Mouse (Mus musculus) adrenal gland, postnatal 36 days (tissue): Measurements from ENCODE around the gene Rufy1. TPM values are rescaled to one million over a fixed set of nuclear protein-coding genes. Genes with fewer than 3 reads are reported as not detected.

Experiments
- DNase-seq, 2 experiments: peaks; one replicate each; pipeline ENCODE4 v3.0.0; 2021; ENCODE audit warnings: mixed read lengths in 1 of 2
- long read RNA-seq, 2 experiments: library from polyadenylated mRNA; stranded (forward); transcript quantifications; one replicate each; pipeline ENCODE4 v2.0.0; 2021; ENCODE audit warnings: borderline sequencing depth in 2 of 2
- total RNA-seq, 2 experiments: library from RNA; stranded (reverse); gene quantifications; 2 replicates each; pipeline ENCODE4 v1.2.3; 2021

Rufy1 gene
- 10 to 100 TPM; 38.2 to 39.8 TPM for total RNA-seq
- long read RNA-seq, experiment 1, transcript Rufy1-201 (18 exons, 2,688 nt), result major isoform, 87 of 97 reads
- long read RNA-seq, experiment 1, partial matches to known transcripts, result 3 of 97 reads
- long read RNA-seq, experiment 1, other reads (novel, unspliced or antisense), result 7 of 97 reads
- long read RNA-seq, experiment 2, transcript Rufy1-201 (18 exons, 2,688 nt), result major isoform, 15 of 21 reads
- long read RNA-seq, experiment 2, partial matches to known transcripts, result 2 of 21 reads
- long read RNA-seq, experiment 2, other reads (novel, unspliced or antisense), result 4 of 21 reads

DNA sequence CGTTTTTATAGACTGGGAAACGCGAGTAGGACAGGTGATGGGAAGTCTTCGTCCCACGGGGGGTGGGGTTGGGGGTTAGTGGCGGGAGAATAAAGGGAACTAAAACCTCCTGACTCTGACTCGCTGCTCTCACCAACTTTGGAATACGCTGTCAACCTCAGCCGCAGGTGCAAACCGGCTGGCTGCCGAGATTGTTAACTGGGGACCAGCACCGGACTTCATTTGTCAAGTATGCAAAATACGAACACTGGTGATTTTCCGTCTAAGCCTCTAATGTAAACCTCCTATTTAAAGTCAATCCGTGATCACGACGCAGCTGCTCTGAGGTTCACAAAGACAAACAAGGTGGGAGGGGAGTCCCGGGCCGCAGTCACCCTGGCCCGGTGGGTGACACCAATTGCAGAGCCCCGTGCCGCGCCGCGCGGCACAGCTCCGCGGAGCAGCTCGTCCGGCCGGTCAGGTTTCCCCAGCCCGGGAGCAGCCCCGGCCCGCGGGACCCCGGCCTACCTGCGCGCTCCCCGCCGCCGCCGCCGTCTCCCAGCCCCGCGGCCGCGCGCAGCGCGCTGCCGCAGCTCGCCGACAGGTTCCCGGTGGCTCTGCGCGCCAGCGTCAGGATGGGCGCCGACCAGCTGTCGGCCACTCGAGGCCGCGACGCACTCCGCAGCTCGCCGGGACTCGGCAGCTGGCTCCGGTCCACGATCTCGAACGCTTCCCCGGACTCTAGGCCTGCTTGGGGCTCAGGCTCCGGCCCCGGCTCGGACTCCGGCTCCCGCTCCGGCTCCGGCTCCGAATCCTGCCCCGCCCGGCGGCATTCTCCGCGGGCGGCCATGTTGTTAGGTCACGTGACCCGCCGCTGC, at the start of gene Rufy1:
TSS of gene Rufy1 (minus strand) at position 849 of the 857 bp plus-strand sequence.
- peak; percentile 86 to 90 for DNase-seq

DNA sequence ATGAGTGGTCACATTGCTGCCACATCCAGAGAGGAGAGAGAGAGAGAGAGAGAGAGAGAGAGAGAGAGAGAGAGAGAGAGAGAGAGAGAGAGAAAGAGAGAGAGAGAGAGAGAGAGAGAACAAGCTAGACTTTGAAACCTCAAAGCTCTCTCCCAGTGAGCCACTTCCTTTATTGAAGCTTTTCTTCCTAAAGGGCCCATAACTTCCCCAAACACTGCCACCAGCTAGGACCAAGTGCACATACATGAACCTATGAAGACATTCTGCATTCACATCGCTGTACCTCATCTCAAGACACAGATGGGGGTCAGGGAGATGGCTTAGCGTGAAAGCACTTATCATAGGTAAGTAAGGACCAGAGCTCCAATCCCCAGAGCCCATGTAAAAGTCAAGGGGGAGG, 47.1 kb upstream of the Rufy1 start:
- DNase-seq, result no peak

DNA sequence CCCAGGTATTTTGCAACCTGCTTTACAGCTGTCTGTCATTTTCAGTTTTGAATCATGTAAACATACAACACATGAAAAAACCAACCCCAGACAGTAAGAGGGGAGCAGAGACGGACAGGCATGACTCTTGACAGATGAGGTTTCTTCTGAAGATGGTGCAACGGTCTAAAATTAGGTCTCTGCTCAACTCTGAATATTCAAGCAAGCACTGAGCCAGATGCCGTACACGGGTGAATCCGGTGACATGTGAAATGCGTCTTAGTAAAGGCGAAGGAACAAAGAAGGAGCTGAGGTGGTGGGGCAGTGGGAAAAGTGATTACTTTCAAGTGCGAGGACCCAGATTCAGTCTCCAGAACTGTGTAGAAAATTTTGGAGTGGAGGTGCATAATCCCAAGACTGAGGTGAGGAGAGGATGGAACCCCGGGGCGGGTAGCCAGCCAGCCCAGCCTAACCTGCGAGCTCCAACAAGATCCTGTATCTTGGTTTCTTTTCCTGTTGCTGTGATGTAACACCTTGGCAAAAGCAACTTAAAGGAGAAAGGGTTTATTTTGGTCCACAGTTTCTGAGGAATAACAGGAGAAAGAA, 46.7 kb upstream of the Rufy1 start:
- no peak for DNase-seq

DNA sequence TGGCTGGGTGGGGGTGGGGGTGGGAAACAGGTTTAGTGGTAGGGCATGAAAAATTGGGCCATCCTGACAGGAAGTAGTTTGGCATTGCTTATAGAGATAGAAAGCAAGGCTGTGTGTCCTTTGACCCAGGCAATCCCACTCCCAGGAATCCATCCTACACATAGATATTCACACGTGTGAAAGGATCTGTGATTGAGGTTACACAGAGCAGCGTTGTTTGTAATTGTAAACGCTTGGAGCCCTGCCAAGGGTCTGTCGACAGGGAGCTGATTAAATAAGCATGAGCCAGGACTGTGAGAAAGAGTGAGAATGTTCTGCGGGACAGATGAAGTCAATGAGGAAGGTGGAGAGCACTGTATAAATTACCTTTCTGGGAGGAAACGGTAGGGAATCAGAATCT, 46.0 kb upstream of the Rufy1 start:
- DNase-seq, result no peak

DNA sequence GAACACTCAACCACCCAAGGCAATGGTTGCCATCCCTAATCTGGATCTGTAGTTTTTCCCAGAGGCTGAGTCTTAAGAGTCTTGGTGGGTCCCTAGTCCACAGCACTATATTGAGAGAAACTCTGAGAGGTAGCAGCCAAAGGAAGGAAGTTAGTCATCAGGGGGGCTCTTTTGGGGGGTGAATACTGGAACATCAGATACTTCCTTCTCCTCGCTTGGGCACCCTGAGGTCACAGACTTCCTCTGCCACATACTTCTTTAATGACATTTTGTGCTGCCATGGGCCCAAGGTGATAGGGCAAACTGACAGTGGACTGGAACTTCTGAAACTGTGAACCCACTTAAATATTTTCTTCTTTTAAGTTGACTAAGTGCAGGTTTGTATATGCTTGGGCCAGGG, 43.0 kb upstream of the Rufy1 start:
- no peak for DNase-seq

DNA sequence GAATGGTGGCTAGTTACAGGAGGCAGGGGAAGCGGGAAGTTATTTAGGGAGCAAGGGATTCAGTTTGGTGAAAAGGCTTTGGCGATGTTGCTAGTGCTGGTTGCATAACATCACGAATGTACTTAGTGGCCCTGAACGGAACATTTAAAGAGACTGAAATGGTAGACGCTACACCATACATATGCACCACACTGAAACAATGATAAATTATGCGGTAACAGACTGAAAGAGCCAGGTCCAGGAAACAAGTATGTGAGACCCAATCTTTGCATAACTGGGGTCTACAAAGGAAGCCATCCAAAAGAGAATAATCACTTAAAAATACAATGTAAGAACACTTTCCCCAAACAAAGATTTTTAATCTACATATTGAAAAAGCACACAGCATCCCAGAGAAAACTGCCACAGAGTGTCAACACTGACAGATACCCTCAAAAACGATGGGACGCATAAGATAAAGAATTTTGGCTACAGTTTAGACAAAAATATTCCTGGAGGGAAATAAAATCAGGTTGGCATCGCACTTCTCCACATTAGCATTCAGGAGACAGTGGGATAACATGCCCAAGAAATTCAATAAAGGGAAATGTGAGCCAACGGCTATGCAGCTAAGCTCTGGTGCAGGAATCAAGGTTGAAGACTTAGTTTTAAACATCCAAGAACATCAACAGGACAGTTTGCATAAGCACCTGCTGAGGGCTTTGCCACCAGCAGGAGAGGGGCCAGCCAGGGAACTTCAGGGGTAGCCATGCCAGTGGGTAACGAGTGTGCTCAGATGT, 41.4 kb upstream of the Rufy1 start:
- DNase-seq, result no peak

DNA sequence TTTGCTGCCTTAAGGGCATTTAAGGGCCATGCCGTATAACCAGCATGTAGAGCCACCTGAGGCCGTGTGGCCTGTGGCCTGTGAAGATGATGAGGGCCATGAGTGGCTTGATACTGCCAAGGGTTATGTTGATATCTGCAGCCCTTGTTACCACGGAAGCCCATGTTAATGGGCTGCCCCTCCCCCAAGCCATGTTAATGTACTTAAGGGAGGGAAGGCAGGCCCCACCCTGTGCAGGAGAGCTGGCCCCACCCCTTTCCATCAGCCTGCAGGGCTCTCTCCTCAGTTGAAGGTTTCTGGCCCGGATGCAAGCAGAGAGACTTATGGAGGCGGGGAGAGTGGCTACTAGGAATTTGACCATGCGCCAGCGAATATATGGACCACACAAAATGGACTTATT, 30.6 kb upstream of the Rufy1 start:
- DNase-seq, result no peak

DNA sequence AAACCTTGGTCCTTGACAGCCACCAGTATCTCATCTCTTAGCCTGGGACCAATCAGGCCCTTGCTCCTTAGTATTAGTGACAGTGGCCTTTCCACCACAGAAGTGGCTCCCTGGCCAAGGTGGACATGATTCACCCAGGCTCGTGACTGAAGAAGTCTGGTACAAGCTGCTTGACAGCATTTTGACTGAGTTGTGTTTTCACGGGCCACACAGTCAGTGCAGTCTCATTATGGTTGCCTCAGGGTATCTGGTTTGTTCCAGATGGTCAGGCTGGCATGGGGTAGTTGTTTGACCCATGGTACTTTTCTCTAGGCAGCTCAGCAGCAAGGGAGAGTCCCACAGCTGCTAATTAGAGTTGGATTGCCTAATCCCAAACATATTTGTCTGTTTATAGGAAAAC, 28.3 kb upstream of the Rufy1 start:
- peak in 1 of 2 experiments; percentile 12 for DNase-seq

DNA sequence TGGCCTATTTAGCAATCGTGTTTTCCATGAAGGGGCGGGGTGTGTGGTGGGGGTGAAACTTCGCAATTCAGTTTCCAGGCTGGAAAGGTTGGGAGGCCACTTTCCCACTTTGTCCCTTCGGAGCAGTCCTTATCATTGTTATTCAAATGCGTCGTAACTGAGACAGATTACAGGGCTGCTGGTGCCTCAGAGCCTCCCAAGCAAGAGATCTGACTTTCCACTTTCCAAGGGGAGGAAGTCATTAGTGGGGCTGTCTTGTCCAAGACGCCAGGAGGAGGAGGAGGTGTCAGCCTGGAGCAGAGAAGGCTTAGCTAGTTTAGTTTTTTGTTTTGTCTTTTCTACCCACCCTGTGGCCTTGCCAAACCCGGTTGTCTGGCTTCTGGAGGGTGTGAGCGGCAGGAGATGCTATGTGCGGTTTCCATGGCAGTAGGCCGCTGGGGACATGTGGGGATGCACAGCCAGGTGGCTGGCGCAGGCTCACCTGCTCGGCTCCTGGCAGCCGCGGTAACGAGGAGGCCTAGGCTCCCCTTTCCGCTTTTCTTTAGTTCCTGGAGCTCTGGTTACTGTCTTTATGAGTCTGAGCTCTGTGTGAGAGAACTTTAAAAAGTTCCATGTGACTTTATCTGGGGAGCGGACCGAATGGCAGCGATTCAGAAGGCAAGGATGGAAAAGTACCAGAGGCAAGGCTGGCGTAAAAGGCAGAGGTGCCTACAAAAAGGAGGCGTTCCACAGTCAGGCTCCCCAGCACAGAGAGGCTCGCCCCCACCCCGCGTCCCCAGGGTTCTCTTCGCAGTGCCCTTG, 26.4 kb upstream of the Rufy1 start:
- DNase-seq, result peak; percentile 77 to 80

DNA sequence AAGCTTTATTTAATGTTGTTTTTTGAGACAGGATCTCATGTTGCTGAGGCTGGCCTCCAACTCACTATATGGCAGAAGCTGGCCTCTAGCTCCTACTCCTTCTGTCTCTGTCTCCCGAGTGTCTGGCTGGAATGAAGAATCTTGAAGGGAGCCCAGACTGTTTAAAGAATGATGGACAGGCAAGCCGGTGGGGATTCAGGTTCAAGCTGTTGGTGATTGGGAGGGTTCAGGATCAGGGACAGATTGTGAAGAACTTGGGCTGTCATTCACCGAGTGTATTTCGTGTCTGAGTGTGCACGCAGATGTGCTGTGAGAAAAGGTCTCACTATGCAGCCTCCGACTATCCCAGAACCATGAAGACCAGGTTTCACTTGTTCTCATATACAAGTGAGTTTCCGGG, 25.5 kb upstream of the Rufy1 start:
- no peak for DNase-seq

DNA sequence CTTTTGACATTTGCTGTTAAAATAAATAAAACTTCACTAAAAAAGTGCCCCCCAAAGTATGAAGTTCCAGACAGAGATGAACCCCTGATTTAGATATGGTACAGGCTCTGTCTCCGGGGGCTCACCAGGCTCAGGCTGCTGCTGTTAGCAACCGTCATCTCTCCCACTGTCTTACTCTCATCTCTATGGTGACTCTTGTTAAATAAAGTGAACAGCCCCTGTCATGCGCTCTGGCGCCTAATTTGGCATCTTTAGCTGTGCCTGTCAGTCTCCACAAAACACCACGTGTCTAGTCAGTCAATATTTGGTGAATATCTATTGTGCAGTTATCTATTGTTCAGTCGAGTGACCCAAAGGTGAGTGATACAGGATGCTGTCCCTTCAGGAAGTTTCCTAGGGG, 24.0 kb upstream of the Rufy1 start:
- no peak for DNase-seq

DNA sequence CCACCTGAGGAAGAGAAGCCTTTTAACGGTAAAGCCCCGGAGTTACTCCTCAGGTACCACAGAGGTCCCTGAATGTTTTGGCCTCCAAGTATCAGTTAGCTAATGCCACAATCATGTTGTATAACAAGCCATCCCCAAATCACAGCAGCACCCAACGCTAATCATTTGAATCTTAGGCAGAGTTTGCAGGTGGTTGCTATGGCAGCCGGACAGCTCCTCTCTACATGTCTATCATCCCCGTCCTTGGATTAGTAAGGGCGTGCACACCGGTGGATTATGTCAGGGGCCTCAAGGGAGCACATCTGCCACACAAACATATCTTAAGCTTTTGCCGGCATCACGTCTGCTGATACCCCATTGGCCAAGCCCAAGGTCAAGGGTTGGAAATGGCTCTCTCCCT, 19.3 kb upstream of the Rufy1 start:
- no peak for DNase-seq

DNA sequence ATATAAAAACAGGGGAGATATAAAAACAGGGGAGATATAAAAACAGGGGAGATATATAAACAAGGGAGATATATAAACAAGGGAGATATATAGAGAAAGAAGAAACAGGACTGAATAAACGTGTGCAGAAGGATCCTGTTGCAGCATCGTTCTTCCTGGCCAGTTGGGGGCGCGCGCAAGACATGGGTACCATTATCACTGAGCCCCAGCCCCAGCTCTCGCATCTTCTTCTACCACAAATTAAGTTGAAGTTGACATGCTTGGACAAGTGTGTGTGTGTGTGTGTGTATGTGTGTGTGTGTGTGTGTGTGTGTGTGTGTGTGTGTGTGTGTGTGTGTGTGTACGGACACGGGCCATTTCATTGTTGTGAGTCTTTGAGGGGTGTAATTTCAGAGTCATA, 17.2 kb upstream of the Rufy1 start:
- DNase-seq, result peak in 1 of 2 experiments; percentile 24

DNA sequence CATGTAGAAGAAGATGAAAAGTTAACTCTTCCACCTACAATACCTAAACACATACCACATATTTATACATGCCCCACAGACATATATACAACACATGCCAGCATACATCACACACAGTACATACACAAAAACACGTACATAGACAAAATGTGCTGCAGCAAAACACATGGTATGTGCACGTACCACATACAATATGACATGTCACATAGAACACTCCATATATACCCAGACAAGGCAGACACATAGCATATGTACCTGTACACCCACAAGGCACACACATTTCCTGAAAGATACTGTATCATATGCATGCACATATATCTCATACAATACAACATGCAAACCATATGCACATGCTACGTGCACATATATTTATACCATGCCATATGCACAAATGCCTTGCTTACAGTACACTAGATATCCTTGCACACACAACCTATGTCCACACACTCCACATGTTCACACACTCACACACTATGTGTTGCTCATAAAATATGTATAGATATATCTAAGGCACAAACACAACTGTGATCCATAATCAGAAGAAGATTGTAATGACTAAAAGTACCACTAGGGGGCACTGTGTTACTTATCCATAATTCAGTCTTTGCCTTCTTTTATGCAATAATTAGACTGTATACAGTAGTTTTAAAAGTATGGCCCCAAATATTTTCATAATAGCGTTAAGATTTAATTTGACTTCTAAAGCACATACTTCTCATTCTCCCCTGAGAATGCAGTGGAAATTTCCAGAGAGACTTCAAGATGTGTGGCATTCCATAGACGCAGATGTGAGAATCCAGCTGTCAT, 12.5 kb upstream of the Rufy1 start:
- DNase-seq, result no peak

DNA sequence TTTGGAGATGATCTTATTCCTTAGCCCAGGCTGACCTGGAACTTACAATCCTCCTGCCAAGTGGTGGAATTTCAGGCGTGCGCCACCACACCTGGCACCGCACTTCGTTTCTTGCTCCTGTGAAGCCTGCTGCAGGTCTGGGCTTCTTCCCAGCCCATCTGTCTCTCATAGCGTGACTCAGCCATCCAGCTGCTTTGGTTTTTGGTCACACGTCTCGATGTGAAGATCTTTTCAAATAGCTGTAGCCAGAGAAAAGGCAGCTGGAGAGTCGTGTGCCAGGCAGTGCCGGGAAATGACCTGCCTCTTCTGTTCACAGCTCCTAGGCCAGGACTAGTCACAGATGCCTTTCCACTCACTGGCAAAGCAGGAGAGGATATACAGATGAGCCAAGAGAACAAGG, 10.7 kb upstream of the Rufy1 start:
- peak; percentile 27 to 38 for DNase-seq

DNA sequence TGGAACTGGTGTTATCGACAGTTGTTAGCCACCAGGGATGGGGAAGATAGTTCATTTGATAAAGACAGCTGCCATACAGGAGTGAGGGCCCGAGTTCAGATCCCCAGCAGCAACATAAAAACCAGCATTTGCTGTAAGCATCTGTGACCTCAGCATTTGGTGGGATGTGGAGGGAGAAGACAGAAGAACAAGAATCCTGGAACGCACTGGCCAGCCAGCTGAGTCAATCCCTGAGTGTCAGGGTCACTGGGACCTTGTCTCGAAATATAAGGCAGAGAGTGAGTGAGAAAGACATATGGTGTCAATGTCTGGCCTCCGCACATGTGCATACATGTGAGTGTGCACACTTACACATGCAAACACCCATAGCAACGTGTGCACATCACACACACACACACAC, 9.8 kb upstream of the Rufy1 start:
- DNase-seq, result peak; percentile 60 to 68

DNA sequence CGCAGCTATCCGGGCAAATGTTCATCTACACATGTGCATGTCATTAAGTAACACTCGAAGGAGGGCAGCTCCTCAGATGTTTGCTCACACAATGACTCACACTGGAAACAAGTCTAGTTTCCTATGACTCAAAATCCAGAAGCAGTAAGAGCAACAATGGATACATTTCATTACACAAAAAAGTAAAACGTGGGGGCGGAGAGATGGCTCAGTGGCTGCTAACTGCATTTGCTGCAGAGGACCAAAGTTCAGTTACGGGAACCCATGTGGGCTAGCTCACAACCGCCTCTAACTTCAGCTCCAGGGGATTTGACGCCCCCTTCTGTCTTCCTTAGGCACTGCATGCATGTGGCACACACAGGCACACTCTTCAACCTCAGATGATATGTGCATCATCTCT, 8.9 kb upstream of the Rufy1 start:
- DNase-seq, result peak; percentile 25 to 42

DNA sequence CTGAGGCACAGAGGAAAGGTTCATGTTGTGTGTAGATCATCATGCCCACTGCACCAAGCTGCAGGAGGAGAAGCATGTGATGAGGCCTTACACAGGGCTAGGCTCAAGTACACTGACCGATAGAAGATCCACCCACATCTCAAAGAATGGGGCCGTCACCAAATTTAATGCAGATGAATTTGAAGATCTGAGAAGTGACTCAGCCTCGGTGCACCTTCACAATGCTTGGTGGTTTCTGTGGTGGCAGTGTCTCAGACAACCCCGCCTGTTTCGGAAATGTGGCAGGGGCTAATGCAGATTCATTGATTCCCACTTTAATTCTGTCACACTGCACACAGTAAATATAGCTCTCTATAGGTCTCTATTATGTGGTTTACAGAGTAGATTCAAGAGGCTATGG, 2.0 kb upstream of the Rufy1 start:
- no peak for DNase-seq

DNA sequence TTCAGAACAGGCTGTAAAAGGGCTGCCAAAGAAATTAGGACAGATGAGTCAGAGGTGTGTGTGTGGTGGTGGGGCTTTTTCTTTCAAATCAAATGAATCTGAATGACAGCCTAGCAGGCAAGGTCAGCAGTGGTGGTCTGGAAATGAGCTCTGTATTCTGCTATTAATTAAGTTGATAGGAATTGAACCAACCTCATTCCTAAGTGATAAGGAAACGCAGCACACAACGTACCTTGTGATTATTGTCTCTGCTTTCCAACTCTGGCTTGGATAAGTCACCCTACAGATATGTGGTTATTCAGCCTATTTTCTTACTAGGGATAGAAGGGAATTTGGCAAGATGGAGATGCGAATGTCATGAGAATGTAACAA, 1.1 kb upstream of the Rufy1 start:
- peak in 1 of 2 experiments; percentile 26 for DNase-seq
